Mouse (Mus musculus): ENCODE results near the gene Pifo.
"Not testable (repeated sequence)": the region's sequence is repeated elsewhere in the genome, so short reads cannot be mapped to it uniquely, and the experiment has no call there.

Pifo gene

DNA sequence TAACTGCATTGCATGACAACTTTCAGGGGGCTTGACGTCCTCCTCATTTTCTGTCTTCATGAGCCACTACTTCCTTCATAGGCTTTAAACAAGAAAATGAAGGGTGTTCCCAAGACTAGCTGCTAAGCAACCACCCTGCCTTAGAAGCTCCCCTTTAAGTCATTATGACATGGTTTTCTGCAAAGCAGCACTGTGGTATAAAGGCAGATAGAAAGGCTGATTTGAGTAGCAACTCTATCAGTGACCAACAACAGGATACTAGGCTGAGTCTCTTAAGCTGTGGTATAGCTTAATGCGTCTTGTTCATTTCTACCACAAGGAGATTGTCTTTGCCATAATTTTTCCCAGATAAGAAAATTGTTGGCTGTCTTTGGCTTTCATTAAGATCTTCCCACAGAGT is at the start of gene Pifo:
Pifo (minus strand) TSS at position 101 of the 400 bp plus-strand sequence.
- no peak for DNase-seq

DNA sequence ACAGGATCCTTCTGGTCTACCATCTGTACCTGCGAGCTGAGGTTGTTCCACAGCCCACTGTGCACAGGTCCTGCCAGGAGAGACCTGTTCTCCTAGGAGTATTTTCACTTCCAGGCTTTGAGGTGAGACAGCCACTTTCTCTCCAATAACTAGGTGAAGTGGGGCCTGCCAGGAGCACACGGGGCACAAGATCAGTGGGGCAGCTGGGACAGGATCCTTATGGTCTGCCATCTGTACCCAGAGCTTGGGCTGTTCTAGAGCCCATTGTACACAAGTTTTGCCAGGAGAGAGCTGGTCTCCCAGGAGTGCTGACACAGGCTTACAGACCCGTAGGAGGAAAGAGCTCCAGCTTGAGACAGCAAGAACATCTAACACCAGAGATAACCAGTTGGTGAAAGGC is 43.5 kb upstream of the Pifo start:
- DNase-seq: no peak

DNA sequence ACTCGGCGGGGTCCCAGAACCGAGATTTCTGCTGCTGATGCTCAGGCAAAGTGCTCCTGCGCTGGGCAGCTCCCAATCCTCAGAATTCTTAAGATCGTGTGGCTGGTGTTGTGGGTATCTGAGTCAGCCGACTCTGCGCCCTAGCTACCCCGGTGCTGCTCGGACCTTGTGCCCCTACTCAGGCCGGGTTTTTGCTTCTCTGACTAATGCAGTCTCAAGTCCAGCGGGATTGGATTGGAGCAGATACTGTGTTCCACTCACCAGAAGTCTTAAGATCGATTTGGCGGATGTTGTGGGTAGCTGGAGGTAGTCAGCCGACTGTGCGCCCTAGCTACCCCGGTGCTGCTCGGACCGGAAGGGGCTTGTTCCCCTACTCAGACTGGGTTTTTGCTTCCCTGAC is 37.5 kb upstream of the Pifo start:
- DNase-seq: no peak

DNA sequence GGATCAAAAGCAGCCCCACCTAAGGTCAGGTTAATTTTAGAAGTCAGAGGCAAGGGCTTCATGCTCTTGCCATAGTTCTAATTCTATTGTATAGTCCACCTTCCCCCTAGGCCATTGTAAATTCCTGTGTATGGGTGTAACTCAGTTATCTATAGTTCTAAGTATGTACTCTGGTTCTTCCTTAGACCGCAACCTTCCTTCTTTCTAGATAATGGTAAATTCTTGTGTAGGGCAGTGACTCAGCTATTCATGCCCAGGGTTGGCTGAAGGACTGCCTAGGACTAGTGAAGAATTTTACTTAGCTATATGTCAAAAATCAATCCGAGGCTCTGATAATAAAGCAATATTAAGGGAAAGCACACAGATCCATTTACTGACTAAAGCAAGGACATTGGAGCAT is 25.9 kb upstream of the Pifo start:
- no peak for DNase-seq

DNA sequence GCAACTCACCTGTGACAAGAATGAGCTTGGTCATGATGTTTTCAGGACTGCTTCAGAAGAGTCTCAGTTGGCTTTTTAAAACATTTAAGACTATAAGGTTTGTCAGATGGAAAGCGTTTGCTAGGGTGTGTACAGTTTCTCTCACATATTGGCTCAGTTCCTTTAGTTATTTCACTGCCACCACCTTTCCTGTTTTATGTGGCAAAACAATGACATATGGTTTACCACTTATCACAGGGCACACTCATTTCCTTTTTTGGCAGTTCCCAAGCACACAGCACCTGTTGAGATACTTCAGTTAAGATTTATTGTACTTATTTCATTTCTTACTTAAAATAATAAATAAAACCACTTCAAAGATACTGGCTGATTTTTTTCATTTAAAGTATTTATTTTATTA is 18.3 kb upstream of the Pifo start, which contains the start of gene Chil5:
Chil5 (minus strand) TSS at position 34 of the 400 bp plus-strand sequence.
- DNase-seq: no peak

DNA sequence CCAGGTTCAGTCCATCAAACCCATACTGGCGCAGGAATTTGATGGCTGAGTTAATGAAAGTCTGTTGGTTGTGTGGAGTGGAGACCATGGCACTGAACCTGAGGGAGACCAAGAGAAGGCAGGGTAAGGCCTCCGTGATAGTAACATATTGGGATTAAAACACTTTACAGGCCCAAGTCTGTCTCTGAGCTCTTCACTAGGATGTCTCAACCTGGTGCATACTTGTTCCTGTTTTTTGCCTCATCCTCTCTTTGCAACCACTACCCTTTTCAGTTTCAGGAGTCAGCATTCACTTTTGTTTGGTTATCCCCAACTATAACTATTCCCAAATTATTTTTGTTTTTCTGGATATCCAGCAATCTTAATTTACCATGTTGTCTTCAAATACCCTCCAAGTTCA is 9.7 kb upstream of the Pifo start:
- DNase-seq: no peak

DNA sequence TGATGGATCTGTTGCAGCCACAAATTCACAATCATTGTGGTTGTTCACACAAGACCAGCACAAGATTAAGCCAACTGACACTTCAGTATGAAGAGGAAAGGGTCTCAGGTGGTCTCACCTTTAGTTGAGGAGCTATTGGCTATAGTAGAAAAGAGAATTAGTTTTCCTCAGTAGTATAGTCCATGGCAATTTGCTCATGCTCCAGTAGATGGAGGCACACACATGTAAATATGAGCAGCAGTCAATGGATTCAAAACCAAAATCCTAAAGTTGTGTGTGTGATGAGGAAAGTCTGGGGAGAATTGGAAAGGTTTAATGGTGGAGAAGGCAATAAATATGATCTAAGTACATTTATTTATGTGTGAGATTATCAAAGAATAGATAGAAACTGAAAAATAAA is 7.4 kb upstream of the Pifo start:
- DNase-seq: no peak

DNA sequence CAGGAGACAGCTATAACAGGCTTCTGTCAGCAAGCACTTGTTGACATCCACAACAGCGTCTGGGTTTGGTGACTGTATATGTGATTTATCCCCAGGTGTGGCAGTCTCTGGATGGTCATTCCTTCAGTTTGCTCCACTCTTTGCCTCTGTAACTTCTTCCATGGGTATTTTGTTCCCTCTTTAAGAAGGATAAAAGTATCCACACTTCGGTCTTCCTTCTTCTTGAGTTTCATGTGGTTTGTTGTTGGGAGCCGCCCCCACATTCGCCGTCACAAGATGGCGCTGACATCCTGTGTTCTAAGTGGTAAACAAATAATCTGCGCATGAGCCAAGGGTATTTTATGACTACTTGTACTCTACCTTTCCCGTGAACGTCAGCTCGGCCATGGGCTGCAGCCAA is 11.1 kb downstream of the Pifo start:
- not testable (repeated sequence) for DNase-seq

DNA sequence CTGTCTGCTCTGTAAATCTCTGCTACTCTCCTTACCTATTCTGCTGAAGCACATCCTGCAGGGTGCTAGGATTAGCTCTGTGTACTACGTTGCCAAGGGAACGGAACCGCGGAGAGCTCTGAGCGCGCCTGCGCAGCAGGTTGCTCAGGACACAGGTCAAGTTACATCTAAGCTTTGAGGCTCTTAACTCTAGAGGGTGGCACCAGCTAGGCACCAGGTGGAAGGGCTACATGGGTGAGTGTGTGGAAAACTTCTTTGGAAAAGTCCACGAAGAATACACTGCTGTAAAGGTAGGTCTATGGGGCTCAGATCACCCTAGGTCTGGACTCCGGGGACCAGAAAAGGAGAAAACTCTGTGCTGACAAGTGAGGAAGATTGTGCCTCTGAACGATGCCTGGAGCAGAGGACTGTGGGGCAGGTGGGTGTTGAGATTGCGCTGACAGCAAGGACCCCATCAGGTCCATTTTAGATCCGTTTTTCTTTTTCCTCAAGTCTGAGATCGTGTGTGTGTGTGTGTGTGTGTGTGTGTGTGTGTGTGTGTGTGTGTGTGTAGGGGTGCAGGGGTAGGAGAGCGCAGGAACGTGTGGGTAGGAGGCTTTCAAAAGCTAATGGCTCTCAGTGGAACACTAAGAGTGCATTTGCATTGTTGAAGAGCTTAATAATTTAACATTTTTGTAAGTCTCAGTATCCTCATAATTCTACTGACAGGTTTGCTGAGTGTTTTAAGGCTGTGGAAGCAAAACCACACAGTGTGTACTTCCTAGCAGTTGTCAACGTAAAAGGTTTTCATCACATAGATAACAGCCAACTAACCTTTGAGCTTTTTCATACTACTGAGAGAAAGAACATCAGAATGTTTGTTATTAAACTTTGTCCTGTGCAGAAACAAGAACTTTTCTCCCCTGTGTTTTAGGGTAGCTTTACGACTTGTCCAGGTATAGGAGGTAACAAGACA is 12.8 kb downstream of the Pifo start:
- DNase-seq: peak; percentile 35

DNA sequence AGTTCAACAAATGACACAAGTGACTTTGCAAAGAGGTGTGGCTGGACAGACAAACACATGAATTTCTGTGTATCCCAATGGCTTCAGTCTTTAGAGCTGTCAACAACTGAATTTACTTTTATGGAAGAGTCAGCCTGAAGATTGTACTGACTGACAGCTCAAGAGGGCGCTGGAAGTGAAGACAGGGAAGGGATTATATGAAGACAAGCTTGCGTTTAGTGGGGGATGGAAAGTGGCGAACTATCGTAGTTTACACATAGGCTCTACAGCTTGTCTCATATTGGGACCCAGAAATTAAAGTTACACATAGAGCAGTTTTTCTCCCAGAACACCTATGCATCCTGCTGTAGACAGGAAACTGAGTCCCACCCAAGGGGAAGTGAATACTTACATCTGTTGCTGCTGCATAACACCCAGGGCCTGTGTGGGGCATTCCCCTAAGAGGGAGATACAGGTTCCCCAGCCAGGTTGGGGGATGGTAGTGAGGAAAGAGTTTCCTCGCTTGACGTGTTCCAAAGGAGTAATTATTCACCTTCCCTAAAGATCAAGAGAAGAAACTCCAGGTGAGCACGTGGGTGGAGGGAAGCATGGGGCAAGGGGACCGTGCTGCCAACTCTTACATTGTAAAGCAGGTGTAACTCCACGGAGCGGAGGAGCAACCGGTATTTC is 13.6 kb downstream of the Pifo start:
- no peak for DNase-seq

DNA sequence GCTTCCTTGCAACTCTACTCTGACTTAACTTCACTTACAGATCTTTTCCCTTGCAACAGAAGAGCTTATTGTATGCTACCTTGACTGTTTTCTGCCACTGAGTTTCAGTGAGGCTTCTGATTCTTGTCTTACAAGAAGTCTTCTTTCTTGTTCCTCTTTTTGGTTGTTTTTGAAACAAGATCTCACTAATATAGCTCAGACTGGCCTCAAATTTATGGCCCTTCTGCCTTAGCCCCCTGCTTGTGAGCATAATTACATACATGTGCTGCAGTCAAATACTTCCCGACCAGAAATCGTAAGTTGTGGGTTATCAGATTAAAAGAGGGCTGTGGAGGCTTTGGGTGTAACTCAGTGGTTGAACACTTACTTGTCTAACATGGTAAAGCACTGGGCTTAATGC is 19.7 kb downstream of the Pifo start:
- DNase-seq: no peak

DNA sequence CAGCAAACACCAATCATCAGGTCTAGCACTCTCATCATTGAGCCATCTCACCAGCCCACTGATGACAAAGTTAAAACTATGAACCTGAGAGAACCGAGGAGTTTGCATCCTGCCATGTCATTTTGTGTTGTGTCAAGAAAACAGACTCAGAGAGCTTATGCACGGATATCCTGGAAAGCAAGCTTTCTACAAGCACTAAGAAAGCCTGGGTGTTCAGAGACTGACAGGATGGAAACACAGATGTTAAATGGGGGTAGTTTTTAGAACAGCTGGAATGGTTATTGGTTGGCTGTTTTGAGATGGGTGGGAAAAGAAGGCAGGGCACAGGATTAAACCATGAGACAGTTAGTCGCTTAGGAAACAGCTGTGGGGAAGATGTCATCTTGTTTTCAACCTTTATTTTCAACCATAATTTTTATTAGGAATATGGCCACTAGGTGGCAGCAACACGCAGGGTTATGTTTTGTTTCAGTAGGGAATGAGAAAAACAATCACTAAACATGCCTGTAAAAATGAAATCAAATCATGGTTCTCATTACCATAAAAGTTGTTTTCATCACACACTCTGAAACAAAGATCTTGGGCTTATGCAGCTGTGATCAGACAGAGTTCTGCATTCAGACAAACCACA is 22.7 kb downstream of the Pifo start:
- DNase-seq: peak; percentile 47

DNA sequence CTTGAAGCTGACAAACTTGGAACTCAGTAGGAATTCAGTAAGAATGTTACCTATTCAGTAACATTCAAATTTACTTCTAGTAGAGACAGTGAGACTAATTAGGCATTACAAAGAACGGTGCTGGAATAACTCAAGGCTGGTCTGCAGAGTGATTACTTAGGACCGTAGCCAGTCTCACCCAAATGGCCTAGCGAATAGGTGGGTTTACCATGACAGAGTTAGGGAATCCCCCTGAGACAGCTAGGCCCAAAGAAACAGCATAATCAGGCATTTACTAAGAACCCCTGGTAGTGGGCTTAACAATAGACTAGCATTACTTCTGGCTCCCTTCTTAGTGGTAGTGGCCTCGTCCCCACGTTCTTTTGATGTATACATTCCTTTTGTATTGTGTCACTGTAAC is 24.8 kb downstream of the Pifo start:
- not testable (repeated sequence) for DNase-seq

DNA sequence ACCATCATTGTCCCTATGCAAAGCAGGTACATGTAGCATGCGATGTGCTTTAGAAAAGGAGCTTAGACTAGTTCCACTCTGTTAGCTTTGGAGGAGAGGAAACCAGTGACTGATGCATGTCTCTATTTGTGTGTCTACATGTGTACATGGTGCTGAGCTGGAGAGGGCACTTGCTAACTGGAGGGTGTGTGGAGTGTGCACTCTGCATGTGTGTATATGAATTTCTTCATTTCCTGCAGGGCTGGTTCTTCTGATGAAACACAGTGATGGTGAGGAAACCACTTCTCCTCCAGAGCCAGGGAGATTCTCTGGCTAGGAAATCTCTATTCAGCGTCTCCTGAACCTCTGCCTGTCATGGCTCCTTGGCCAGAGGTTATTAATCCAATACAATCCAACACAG is 40.3 kb downstream of the Pifo start:
- no peak for DNase-seq

DNA sequence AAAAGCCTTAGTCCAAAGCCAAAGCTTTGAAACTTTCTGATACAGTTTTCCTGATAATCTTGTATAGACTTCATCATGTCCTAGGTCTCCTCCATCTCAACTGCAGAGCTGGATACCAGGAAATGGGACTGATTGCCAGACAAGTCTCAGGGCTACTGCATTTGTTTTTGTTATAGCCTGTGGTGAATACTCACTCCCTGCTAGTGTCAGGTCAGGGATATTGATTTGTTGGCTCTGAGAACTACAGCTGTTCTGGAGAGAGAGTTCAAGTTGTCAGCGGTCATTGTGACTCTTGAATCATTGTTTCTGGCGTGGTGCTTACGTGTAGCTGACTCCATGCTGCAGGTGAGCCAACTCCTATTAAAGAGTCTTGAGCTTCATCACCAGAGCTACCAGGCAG is 41.0 kb downstream of the Pifo start, which contains the start of gene Ovgp1:
Ovgp1 (plus strand) TSS at position 301 of the 400 bp plus-strand sequence.
- DNase-seq: no peak

DNA sequence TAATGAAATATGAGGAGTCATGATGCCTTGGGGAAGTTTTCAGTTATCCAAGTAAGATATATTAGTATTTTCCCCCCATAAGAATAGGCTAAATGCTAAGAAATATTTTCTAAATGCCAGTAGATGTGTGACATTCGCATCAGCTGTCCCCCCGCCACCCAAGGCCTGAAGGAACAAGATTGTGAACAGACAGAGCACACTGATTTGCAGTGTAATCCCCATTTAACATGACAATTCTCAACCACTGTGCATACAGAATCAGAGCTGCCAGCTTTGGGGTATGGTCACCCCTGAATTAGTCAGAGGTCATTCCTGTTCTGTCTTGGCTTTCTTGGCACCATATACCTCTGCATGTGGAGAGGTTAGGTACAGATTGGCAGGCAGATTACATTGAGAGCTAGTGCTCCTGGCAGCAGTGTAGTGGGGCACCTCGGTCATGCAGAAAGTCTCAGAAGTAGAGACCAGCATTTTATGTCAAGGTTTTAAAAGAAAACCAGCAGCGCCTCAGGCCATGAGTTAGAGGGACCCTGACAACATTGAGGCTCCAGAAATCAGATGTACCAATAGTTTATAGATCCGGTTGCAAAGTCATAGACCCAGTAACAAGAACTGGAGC is 42.5 kb downstream of the Pifo start:
- DNase-seq: no peak

DNA sequence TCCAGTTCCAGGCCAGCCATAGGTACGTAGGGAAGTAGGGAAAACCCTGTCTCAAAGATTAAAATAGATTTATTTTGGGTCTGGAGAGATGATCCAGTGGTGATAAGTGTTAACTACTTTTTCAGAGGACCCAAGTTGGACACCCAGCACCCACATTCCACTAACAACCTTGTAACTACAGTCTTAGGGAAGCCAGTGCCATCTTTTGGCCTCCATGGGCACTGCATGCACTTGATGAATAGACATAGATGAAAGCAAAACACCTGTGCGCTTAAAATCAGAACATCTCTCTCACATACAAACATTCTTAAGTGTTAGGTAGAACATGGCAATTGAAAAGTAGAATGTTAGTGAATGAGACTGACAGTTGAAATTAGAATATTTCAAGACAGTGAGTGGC is 53.7 kb downstream of the Pifo start:
- peak; percentile 26 for DNase-seq

DNA sequence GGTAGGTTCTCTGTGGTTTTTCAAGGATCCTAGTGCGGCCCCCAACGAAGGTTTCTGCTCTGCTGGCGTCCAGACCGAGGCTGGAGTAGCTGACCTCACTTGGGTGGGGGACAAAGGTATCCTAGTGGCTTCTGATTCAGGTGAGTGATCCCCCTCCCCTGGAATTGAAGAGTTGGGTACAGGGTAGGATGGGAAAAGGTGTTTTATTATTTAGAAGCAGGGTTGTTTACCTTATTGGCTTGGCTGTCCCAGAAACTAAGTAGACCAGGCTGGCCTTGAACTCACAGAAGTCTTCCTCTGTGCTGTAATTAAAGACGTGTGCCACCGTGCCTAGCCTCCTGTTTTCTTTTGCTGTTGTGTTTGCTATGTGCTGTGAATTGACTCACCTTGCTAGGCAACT is 54.4 kb downstream of the Pifo start, which contains the start of gene Atp5f1:
Atp5f1 (minus strand) TSS at position 101 of the 400 bp plus-strand sequence.
- no peak for DNase-seq

DNA sequence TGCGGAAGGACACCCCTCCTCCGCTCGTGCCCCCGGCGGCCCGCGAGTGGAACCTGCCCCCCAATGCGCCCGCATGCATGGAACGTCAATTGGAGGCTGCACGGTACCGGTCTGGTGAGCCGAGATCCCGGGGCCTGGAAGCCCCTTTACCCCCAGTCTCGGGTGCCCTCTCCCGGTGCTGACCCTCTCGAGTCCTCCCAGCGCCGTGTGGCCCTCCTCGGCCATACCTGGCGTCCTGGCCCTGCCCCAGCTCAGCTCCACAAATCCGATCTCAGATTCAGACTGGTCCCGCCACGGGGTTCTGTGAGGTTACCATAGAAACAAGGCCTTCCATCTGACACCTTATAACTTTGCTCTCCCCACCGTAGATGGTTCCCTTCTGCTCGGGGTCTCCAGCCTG is 54.9 kb downstream of the Pifo start:
- no peak for DNase-seq

DNA sequence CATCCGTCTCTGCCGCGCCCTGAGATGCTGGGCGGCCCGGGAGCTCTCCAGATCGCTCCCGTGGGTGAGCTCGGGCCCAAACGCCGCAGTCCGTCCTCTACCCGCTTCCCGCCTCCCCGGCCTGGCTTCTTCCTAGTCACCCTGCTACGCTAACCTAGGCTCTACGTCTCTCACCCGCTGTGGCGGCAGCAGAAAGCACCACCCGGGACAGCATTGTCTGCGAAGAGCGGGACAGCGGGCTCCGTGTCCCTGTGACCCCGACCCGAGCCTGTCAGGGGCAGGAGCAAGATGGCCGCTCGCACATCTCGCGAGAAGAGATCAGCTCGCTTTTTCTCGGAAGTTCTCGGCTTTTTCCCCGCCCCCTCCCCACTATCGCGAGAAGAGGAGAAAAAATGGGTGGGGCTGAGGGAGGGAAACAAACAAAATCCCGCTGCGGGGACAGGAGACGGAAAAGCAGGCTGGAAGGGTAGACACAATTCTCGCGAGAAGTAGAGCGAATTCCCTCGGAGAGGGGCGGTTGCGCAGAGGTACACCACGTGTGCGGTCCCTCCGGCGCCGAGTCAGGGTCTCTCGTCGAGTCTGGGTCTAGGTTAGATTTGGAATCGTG is 55.4 kb downstream of the Pifo start, which contains the start of gene Wdr77:
Wdr77 (plus strand) TSS at position 396 of the 607 bp plus-strand sequence.
- peak; percentile 96 for DNase-seq

DNA sequence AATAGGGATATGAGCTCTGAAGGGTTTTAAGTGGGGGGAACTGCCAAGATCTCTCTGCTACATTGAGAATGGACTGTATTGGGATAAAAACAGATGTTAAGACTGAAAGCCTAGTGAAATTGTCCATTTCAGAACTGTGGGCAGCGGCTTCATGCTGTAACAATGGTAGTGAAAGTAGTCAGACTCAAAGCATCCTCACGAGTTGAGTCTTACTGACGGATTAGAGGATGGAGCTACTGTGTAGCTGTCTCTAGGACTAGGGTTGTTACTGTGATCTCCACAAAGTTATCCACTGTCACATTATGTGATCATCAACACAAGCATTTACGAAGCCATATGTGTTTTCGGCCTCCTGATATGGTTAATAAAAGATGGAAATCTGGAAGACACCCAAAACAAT is 56.2 kb downstream of the Pifo start:
- no peak for DNase-seq

DNA sequence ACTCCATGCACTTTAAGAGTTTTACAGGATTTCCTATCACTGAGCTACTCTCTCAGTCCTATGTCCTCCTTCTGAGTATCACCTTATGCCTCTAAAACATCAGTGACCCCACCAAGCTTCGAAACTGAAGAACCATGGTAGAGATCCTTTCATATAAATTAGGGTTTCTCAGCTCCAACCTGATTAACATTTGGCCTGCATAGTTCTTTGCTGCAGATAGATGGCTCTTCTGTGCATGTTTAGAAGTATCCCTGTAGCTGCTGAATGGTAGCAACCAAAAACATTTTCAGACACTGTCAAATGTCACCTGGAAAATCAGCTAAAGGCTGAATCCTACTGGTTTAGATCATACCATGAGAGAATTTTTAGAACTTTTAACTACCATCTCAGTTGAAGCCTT is 57.2 kb downstream of the Pifo start:
- DNase-seq: no peak

DNA sequence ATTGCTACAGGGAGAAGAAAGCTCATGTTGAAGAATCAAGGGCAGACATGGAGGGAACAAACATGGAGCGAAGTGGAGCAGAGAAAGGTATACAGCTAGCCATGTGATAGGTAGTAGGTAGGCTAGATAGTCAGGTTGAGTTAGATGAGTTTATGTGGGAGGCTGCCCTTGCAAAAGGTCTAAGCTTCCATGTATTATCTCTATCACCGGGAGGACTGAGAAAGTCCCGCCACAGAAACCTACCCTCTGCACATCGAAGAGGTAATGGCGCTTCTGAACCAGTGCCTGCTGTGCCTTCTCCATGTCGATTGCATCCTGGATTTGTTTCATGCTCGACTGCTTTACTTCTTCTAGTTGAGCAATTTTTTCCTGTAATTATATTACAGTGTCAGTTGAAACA is 63.1 kb downstream of the Pifo start:
- DNase-seq: no peak

Data from thymus, postnatal 25 days (tissue).